Mouse (Mus musculus): ENCODE results near the gene Lrmda. TPM values are rescaled to one million over a fixed set of nuclear protein-coding genes. Genes with fewer than 3 reads are reported as not detected.

Lrmda gene
- polyA plus RNA-seq, 1 experiment from 2014 or later, result 0.53 TPM

DNA sequence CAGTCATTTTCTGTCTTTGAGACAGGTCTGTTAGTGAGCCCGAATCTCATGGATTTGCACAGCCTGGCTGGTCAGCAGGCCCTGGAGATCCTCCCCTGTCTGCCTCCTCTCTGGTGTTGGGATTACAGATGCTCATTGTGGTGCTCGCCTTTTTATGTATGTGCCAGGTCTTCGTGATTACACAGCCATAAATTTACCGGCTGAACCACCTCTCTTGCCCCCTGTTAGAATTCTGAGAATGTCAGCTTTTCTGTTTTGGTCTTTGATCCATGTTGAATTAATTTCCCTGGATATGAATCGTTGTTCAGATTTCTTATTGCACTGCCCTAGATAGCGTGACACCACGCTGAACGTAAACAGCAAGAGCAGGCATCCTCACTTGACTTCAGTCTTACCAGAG lies 325.7 kb downstream of the Lrmda start:
- no peak overlapping the region for H3K27ac ChIP-seq (ENCODE audit: low read depth, low read length)
- H3K9me3 ChIP-seq (ENCODE audit: control insufficient read depth, low read length), result no peaks in the 10 kb centered on the region
- no peaks in the 10 kb centered on the region for H3K36me3 ChIP-seq (ENCODE audit: control insufficient read depth, insufficient read depth, low read length)
- 0 out of 2 replicates have a peak, but pooled peaks cover 6% of the 10 kb centered on the region for H3K4me1 ChIP-seq (ENCODE audit: control insufficient read depth, insufficient read depth, low read length)
- WGBS, result 55% methylated on average over 8 of the region's 8 CpGs
- H3K4me2 ChIP-seq (replicated peaks; ENCODE audit: low read depth, low read length), result no peak overlapping the region
- no peak for ATAC-seq (ENCODE audit: low FRiP score, low TSS enrichment)
- H3K9ac ChIP-seq (ENCODE audit: low read depth, low read length), result no peak overlapping the region
- no peaks in the 10 kb centered on the region for H3K27me3 ChIP-seq (ENCODE audit: control insufficient read depth, insufficient read depth, low read length)
- H3K4me3 ChIP-seq (ENCODE audit: low read length), result no peak overlapping the region

DNA sequence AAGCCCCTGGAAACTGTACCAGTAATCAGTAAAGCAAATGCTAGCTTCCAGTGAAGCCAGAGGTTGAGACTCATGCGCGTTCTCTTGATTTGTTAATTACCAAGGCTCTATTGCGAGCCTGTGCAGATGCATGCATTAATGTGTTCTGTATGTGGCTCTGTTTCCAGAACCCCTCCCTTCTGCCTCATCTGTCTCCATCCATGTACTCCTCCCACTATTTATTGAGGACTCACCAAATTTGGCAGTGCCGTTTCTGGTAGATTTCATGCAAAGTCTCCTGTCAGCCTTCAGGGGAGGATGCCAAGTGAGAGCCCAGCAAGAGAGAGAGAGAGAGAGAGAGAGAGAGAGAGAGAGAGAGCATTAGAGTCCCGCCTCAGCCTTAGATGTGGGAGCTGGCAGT lies 334.1 kb downstream of the Lrmda start:
- no peak for ATAC-seq (ENCODE audit: low FRiP score, low TSS enrichment)
- no peaks in the 10 kb centered on the region for H3K9me3 ChIP-seq (ENCODE audit: control insufficient read depth, low read length)
- H3K27me3 ChIP-seq (ENCODE audit: control insufficient read depth, insufficient read depth, low read length), result no peaks in the 10 kb centered on the region
- WGBS, result 83% methylated on average over 5 of the region's 5 CpGs
- H3K4me3 ChIP-seq (ENCODE audit: low read length), result no peak overlapping the region
- no peaks in the 10 kb centered on the region for H3K4me1 ChIP-seq (ENCODE audit: control insufficient read depth, insufficient read depth, low read length)
- H3K4me2 ChIP-seq (replicated peaks; ENCODE audit: low read depth, low read length), result no peak overlapping the region
- no peak overlapping the region for H3K27ac ChIP-seq (ENCODE audit: low read depth, low read length)
- no peak overlapping the region for H3K9ac ChIP-seq (ENCODE audit: low read depth, low read length)
- no peaks in the 10 kb centered on the region for H3K36me3 ChIP-seq (ENCODE audit: control insufficient read depth, insufficient read depth, low read length)

DNA sequence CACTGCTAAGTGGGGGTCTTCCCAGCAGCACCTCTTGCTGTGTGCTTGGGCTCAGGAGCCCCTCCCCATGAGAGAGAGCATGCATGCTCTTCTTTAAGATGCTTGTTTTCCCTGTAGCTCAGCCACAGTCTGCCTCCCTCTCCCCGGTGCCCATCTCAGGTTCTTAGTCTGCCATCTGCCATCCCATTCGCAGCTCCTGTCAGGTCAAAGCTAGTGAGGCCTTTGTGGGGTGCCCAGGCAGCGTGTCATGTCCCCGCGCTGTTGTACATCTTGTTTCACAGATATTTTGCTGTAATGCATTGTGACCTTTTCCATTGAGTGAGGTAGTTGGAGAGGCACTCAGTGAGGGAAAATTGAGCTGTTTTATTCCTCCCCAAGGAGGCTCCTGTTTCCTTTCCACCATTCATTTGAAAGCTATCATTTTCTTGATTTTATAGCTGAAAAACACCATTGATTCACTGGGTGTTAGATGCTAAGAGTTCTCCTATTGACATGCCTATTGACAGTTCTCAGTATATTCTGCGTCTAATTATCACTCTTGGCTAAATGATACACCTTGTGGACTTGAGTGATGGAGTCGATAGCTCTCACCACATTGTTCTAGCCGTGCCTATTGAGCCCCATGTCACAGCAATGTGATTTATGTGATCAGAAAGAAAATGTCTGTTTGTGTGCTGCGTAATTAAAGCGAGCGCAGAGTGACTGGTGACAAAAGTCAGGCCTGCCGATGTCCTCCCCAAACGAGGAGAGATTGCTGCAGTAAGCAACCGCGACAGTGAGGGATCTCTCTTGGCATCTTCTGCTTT lies 335.5 kb downstream of the Lrmda start:
- no peaks in the 10 kb centered on the region for H3K36me3 ChIP-seq (ENCODE audit: control insufficient read depth, insufficient read depth, low read length)
- 57% methylated on average over 15 of the region's 15 CpGs for WGBS
- no peaks in the 10 kb centered on the region for H3K4me1 ChIP-seq (ENCODE audit: control insufficient read depth, insufficient read depth, low read length)
- H3K9ac ChIP-seq (ENCODE audit: low read depth, low read length), result no peak overlapping the region
- H3K27ac ChIP-seq (ENCODE audit: low read depth, low read length), result no peak overlapping the region
- no peak overlapping the region for H3K4me2 ChIP-seq (replicated peaks; ENCODE audit: low read depth, low read length)
- no peak overlapping the region for H3K4me3 ChIP-seq (ENCODE audit: low read length)
- H3K9me3 ChIP-seq (ENCODE audit: control insufficient read depth, low read length), result no peaks in the 10 kb centered on the region
- ATAC-seq (ENCODE audit: low FRiP score, low TSS enrichment), result no peak
- no peaks in the 10 kb centered on the region for H3K27me3 ChIP-seq (ENCODE audit: control insufficient read depth, insufficient read depth, low read length)

DNA sequence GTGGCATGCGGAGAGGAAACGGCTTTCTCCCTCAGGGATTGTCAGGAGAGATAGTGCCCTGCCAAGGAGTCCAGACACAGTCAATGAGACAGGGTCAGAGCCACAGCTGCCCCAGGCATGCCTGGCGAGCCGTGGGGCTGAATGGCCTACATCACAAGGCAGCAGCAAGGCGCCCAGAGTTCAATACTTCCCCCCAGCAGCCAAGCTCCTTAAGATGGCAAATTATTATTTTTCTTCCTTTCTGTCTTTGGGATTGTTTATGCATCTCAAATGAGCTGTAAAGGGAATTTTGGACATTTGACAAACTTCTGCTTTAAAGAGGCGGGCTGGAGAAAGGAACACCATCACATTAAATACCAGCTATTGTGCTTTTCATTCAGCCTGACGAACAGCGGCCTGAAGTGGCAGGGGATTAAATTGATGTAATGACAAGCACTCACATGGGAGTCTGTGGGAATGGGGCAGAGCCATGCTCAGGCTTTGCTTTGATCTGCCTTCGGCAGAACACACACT lies 338.5 kb downstream of the Lrmda start:
- no peaks in the 10 kb centered on the region for H3K36me3 ChIP-seq (ENCODE audit: control insufficient read depth, insufficient read depth, low read length)
- 64% methylated on average over 9 of the region's 9 CpGs for WGBS
- H3K9me3 ChIP-seq (ENCODE audit: control insufficient read depth, low read length), result no peaks in the 10 kb centered on the region
- H3K4me2 ChIP-seq (replicated peaks; ENCODE audit: low read depth, low read length), result no peak overlapping the region
- H3K27ac ChIP-seq (ENCODE audit: low read depth, low read length), result no peak overlapping the region
- no peaks in the 10 kb centered on the region for H3K27me3 ChIP-seq (ENCODE audit: control insufficient read depth, insufficient read depth, low read length)
- H3K4me3 ChIP-seq (ENCODE audit: low read length), result no peak overlapping the region
- H3K4me1 ChIP-seq (ENCODE audit: control insufficient read depth, insufficient read depth, low read length), result no peaks in the 10 kb centered on the region
- no peak overlapping the region for H3K9ac ChIP-seq (ENCODE audit: low read depth, low read length)
- ATAC-seq (ENCODE audit: low FRiP score, low TSS enrichment), result no peak

DNA sequence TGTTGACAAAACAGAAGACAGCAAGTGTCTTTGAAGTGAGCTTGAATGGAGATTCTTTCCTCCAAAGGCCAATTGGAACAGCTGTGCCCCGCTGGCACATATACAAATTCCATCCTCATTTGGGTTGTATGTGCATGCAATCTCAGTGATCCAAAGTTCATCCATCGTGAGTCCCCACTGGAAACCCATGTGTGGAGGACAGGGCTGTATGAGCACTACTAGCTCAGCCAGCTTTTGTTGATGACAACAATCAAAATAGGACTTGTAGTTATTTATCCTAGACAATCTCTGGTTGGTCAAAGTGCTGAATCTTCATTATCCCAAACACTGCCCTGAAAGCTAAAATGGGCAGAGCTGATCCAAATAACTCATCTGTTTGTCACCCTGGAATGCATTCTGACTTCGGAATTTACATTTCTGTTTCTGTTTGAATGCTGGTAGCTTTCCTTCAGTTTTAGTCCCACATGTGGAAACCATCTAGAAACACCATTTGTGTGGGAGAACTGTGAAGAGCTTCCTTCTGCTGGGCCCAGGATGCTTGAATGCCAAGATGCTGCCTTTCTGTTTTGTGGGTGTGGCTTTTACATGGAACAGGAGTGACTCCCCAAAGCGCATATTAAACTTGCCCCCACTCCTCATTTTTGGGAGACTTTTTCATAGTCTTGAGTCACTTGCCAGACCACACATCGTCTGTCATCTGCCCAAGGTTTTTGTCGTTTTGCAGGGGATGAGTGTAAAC lies 344.7 kb downstream of the Lrmda start:
- H3K27ac ChIP-seq (ENCODE audit: low read depth, low read length), result no peak overlapping the region
- H3K36me3 ChIP-seq (ENCODE audit: control insufficient read depth, insufficient read depth, low read length), result no peaks in the 10 kb centered on the region
- 65% methylated on average over 6 of the region's 6 CpGs for WGBS
- H3K9me3 ChIP-seq (ENCODE audit: control insufficient read depth, low read length), result no peaks in the 10 kb centered on the region
- no peak overlapping the region for H3K4me3 ChIP-seq (ENCODE audit: low read length)
- ATAC-seq (ENCODE audit: low FRiP score, low TSS enrichment), result no peak
- H3K4me1 ChIP-seq (ENCODE audit: control insufficient read depth, insufficient read depth, low read length), result no peaks in the 10 kb centered on the region
- H3K27me3 ChIP-seq (ENCODE audit: control insufficient read depth, insufficient read depth, low read length), result no peaks in the 10 kb centered on the region
- H3K9ac ChIP-seq (ENCODE audit: low read depth, low read length), result no peak overlapping the region
- no peak overlapping the region for H3K4me2 ChIP-seq (replicated peaks; ENCODE audit: low read depth, low read length)

DNA sequence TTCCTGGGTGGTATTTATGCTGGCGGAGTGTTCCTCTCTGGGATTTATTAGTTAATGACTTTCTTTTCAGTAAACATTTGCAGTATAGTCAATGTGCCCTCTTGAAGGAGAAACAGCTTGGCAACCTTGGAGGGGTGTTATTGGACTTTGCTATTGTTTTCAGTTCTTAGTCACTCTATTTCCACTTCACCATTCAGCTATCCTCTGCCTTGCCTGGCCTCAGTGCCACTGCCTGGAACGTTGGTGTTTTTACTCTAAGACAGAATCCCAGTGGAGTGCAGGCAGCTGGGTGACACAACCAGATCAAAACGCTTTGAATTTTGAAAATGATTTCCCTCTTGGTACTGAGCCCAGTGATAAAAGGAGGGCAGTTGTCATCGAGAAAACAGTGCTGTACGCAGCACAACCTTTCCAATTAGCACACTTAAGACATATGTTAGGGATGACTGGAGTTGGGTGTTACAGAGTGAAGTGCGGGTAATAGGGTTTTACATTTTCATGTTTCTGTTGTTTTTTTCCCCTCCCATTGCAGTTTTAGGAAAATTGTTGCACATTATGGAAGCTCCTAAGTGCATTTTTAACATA lies 345.4 kb downstream of the Lrmda start:
- ATAC-seq (ENCODE audit: low FRiP score, low TSS enrichment), result no peak
- Histone ChIP-seq H3K4me1 (ENCODE audit: control insufficient read depth, insufficient read depth, low read length) (no peaks in the 10 kb centered on the region), H3K9ac (ENCODE audit: low read depth, low read length) (no peak overlapping the region), H3K9me3 (ENCODE audit: control insufficient read depth, low read length) (no peaks in the 10 kb centered on the region), H3K4me3 (ENCODE audit: low read length) (no peak overlapping the region), H3K36me3 (ENCODE audit: control insufficient read depth, insufficient read depth, low read length) (no peaks in the 10 kb centered on the region), H3K27ac (ENCODE audit: low read depth, low read length) (no peak overlapping the region), H3K27me3 (ENCODE audit: control insufficient read depth, insufficient read depth, low read length) (no peaks in the 10 kb centered on the region; the same call in 1 of the 2 replicates), H3K4me2 (replicated peaks; ENCODE audit: low read depth, low read length) (no peak overlapping the region)
- WGBS, result 68% methylated on average over 6 of the region's 6 CpGs

DNA sequence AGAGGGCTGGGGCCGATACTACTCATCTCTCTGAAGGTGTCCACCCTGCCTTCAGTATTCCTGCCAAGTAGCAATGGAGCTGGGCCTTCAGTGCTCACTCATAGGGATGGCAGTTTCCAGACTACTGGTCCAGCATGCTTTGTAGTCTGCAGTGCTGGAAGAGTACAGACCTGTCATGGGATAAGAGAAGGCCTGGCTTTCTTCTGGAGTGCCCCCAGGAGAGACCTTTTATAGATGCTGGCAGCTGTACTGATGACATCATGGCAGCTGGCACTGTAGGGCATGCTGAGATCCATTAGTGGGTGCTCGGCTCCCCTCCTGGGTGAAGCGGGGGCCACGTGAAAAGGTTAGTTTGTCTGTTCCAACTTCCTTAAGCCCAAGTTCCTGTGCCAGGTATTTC lies 348.1 kb downstream of the Lrmda start:
- H3K9ac ChIP-seq (ENCODE audit: low read depth, low read length), result no peak overlapping the region
- H3K4me1 ChIP-seq (ENCODE audit: control insufficient read depth, insufficient read depth, low read length), result no peaks in the 10 kb centered on the region
- no peaks in the 10 kb centered on the region; the same call in 1 of the 2 replicates for H3K27me3 ChIP-seq (ENCODE audit: control insufficient read depth, insufficient read depth, low read length)
- no peaks in the 10 kb centered on the region for H3K9me3 ChIP-seq (ENCODE audit: control insufficient read depth, low read length)
- ATAC-seq (ENCODE audit: low FRiP score, low TSS enrichment), result no peak
- WGBS, result 91% methylated on average over 4 of the region's 4 CpGs
- H3K27ac ChIP-seq (ENCODE audit: low read depth, low read length), result no peak overlapping the region
- no peak overlapping the region for H3K4me2 ChIP-seq (replicated peaks; ENCODE audit: low read depth, low read length)
- H3K36me3 ChIP-seq (ENCODE audit: control insufficient read depth, insufficient read depth, low read length), result no peaks in the 10 kb centered on the region
- H3K4me3 ChIP-seq (ENCODE audit: low read length), result no peak overlapping the region

DNA sequence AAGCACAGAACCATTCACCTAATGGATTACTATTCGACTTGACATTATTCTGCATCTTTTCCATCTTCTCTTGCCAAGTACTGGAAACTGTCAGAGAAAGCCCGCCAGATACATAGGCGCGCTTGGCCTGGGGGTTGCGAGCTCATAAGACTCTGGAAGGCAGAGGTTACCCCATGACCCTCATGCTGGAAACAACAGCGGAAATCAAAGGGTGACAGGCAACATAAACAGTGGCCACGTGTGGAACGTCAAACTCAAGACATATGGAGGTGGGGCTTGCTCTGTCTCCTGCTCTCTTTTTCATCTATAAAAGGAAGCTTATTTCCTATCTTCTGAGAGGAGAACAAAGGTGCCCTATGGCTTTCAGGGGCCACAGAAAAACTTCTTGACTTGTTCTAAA lies 351.6 kb downstream of the Lrmda start:
- Histone ChIP-seq H3K9me3 (ENCODE audit: control insufficient read depth, low read length) (no peaks in the 10 kb centered on the region), H3K36me3 (ENCODE audit: control insufficient read depth, insufficient read depth, low read length) (no peaks in the 10 kb centered on the region), H3K9ac (ENCODE audit: low read depth, low read length) (no peak overlapping the region), H3K27me3 (ENCODE audit: control insufficient read depth, insufficient read depth, low read length) (no peaks in the 10 kb centered on the region; the same call in 1 of the 2 replicates), H3K4me3 (ENCODE audit: low read length) (no peak overlapping the region), H3K4me1 (ENCODE audit: control insufficient read depth, insufficient read depth, low read length) (no peaks in the 10 kb centered on the region), H3K27ac (ENCODE audit: low read depth, low read length) (no peak overlapping the region), H3K4me2 (replicated peaks; ENCODE audit: low read depth, low read length) (no peak overlapping the region)
- ATAC-seq (ENCODE audit: low FRiP score, low TSS enrichment), result 0 out of 2 replicates have a peak, but pooled peaks have one; percentile 39
- 34% methylated on average over 8 of the region's 8 CpGs for WGBS

All from kidney, embryonic 14.5 days (tissue).